Mouse (Mus musculus): Measurements from ENCODE around the gene Gstt4.

The Gstt4 gene

GRCm38 (mm10) chr10:75835761-75836531 lies 13.6 kb upstream of the Gstt4 start:
- DNase-seq (ENCODE audit: low read depth, low spot score), result peak; percentile 89

GRCm38 (mm10) chr10:75835307-75835706 lies 13.0 kb upstream of the Gstt4 start:
- DNase-seq (ENCODE audit: low read depth, low spot score), result peak; percentile 91

GRCm38 (mm10) chr10:75834721-75835120 lies 12.4 kb upstream of the Gstt4 start:
- no peak for DNase-seq (ENCODE audit: low read depth, low spot score)

- peak; percentile 79 for DNase-seq (ENCODE audit: low read depth, low spot score)
Measured at GRCm38 (mm10) chr10:75834250-75834649, 11.9 kb upstream of the Gstt4 start.

GRCm38 (mm10) chr10:75833456-75834080 lies 11.2 kb upstream of the Gstt4 start:
- peak; percentile 28 for DNase-seq (ENCODE audit: low read depth, low spot score)

GRCm38 (mm10) chr10:75832272-75832895 lies 10.0 kb upstream of the Gstt4 start:
- peak; percentile 82 for DNase-seq (ENCODE audit: low read depth, low spot score)

GRCm38 (mm10) chr10:75830275-75830670 lies 7.9 kb upstream of the Gstt4 start:
- DNase-seq (ENCODE audit: low read depth, low spot score), result no peak

- no peak for DNase-seq (ENCODE audit: low read depth, low spot score)
Measured at GRCm38 (mm10) chr10:75829529-75830274, 7.4 kb upstream of the Gstt4 start.

- DNase-seq (ENCODE audit: low read depth, low spot score), result no peak
Measured at GRCm38 (mm10) chr10:75828500-75828931, 6.2 kb upstream of the Gstt4 start.

GRCm38 (mm10) chr10:75827668-75828360 lies 5.5 kb upstream of the Gstt4 start:
- no peak for DNase-seq (ENCODE audit: low read depth, low spot score)

- no peak for DNase-seq (ENCODE audit: low read depth, low spot score)
Measured at GRCm38 (mm10) chr10:75824530-75824929, 2.2 kb upstream of the Gstt4 start.

- DNase-seq (ENCODE audit: low read depth, low spot score), result no peak
Measured at GRCm38 (mm10) chr10:75823782-75824181, 1.4 kb upstream of the Gstt4 start.

GRCm38 (mm10) chr10:75819882-75820281 lies 2.5 kb downstream of the Gstt4 start:
- no peak for DNase-seq (ENCODE audit: low read depth, low spot score)

- no peak for DNase-seq (ENCODE audit: low read depth, low spot score)
Measured at GRCm38 (mm10) chr10:75818641-75819040, 3.7 kb downstream of the Gstt4 start.

- no peak for DNase-seq (ENCODE audit: low read depth, low spot score)
Measured at GRCm38 (mm10) chr10:75804217-75804616, 18.1 kb downstream of the Gstt4 start.

GRCm38 (mm10) chr10:75798176-75798696 lies 24.1 kb downstream of the Gstt4 start, which contains the start of gene Gstt1:
Gene Gstt1 (minus strand): TSS chr10:75798584.
- peak; percentile 14 for DNase-seq (ENCODE audit: low read depth, low spot score)

GRCm38 (mm10) chr10:75797619-75798175 lies 24.6 kb downstream of the Gstt4 start:
- DNase-seq (ENCODE audit: low read depth, low spot score), result peak; percentile 34

- no peak for DNase-seq (ENCODE audit: low read depth, low spot score)
Measured at GRCm38 (mm10) chr10:75796731-75797516, 25.4 kb downstream of the Gstt4 start.

GRCm38 (mm10) chr10:75794880-75795279 lies 27.5 kb downstream of the Gstt4 start:
- DNase-seq (ENCODE audit: low read depth, low spot score), result no peak

GRCm38 (mm10) chr10:75790773-75791172 lies 31.6 kb downstream of the Gstt4 start:
- peak; percentile 39 for DNase-seq (ENCODE audit: low read depth, low spot score)

All from CD4-positive helper T cell, adult 2 months (primary cell).